Mouse (Mus musculus): ENCODE data around the gene Gm26938.

Gene Gm26938

GRCm38 (mm10) chr5:139816445-139816844 lies 9.8 kb downstream of the Gm26938 start:
- in situ Hi-C loops (cut with MseI, MboI), result no loop called here

- in situ Hi-C loops (cut with MseI, MboI), result no loop called here
Measured at GRCm38 (mm10) chr5:139815964-139816363, 10.2 kb downstream of the Gm26938 start.

GRCm38 (mm10) chr5:139813963-139814381 lies 12.2 kb downstream of the Gm26938 start:
- in situ Hi-C loops (cut with MseI, MboI), result no loop called here

- in situ Hi-C loops (cut with MseI, MboI), result no loop called here
Measured at GRCm38 (mm10) chr5:139813126-139813490, 13.1 kb downstream of the Gm26938 start.

GRCm38 (mm10) chr5:139812398-139813125 lies 13.6 kb downstream of the Gm26938 start:
- in situ Hi-C loops (cut with MseI, MboI), result no loop called here

- in situ Hi-C loops (cut with MseI, MboI), result no loop called here
Measured at GRCm38 (mm10) chr5:139811677-139812397, 14.4 kb downstream of the Gm26938 start.

GRCm38 (mm10) chr5:139809397-139809796 lies 16.8 kb downstream of the Gm26938 start:
- in situ Hi-C loops (cut with MseI, MboI), result no loop called here

GRCm38 (mm10) chr5:139805924-139806323 lies 20.3 kb downstream of the Gm26938 start:
- in situ Hi-C loops (cut with MseI, MboI), result no loop called here

- in situ Hi-C loops (cut with MseI, MboI), result no loop called here
Measured at GRCm38 (mm10) chr5:139804573-139805111, 21.6 kb downstream of the Gm26938 start.

- in situ Hi-C loops (cut with MseI, MboI), result no loop called here
Measured at GRCm38 (mm10) chr5:139804107-139804551, 22.1 kb downstream of the Gm26938 start.

GRCm38 (mm10) chr5:139803601-139804102 lies 22.6 kb downstream of the Gm26938 start:
- in situ Hi-C loops (cut with MseI, MboI), result no loop called here

- in situ Hi-C loops (cut with MseI, MboI), result no loop called here
Measured at GRCm38 (mm10) chr5:139803165-139803564, 23.0 kb downstream of the Gm26938 start.

- in situ Hi-C loops (cut with MseI, MboI), result no loop called here
Measured at GRCm38 (mm10) chr5:139801880-139802279, 24.3 kb downstream of the Gm26938 start.

- in situ Hi-C loops (cut with MseI, MboI), result no loop called here
Measured at GRCm38 (mm10) chr5:139801231-139801630, 25.0 kb downstream of the Gm26938 start.

GRCm38 (mm10) chr5:139799801-139800590 lies 26.2 kb downstream of the Gm26938 start:
- in situ Hi-C loops (cut with MseI, MboI), result no loop called here

GRCm38 (mm10) chr5:139799041-139799440 lies 27.2 kb downstream of the Gm26938 start:
- in situ Hi-C loops (cut with MseI, MboI), result no loop called here

- in situ Hi-C loops (cut with MseI, MboI), result no loop called here
Measured at GRCm38 (mm10) chr5:139798168-139798900, 27.9 kb downstream of the Gm26938 start.

- in situ Hi-C loops (cut with MseI, MboI), result no loop called here
Measured at GRCm38 (mm10) chr5:139797473-139798167, 28.6 kb downstream of the Gm26938 start.

GRCm38 (mm10) chr5:139796900-139797299 lies 29.3 kb downstream of the Gm26938 start:
- in situ Hi-C loops (cut with MseI, MboI), result no loop called here

- in situ Hi-C loops (cut with MseI, MboI), result no loop called here
Measured at GRCm38 (mm10) chr5:139796001-139796620, 30.1 kb downstream of the Gm26938 start.

Data from mouse trophoblast stem cell (cell line).